Mouse (Mus musculus) monocyte, adult 5-6 weeks (primary cell): ENCODE measurements around the gene Rabgap1. TPM values are rescaled to one million over a fixed set of nuclear protein-coding genes. Genes with fewer than 3 reads are reported as not detected.

Experiments used
- ATAC-seq: fragments of 153-309, 156-312 bp; replicated peaks from 2 replicates; pipeline ENCODE4 v1.8.0; 2017; ENCODE audit warnings: mild to moderate bottlenecking; ENCODE audit not compliant: low TSS enrichment, insufficient number of reproducible peaks, severe bottlenecking, poor library complexity, low FRiP score
- total RNA-seq: library from RNA; stranded (forward); fragments of 200-1000, 200-491, 200-594 nt; gene quantifications from 3 replicates; pipeline ENCODE4 v1.2.3, GENCODE M21; 2017

Gene Rabgap1
- total RNA-seq, 1 experiment from 2014 or later, result 42.7 TPM

DNA sequence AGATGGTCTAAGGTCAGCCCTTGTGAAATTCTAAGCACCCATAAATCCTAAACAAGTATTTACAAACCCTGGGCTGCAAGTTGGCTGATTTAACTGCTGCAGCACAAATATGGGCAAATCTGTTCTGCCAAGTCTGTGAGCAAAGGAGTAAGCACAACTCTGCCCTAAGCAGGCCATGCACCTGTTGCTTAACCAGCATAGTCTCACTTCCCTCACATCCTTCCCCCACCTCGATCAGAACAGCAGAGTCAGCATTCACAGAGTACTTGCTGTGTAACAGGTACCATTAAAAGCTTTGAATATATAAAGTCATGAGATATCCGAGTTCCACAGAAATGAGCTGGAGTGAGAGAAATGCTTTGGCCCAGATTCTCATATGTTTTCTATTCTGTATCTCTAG is 135.1 kb downstream of the Rabgap1 start:
- ATAC-seq, result no peak

- no peak for ATAC-seq
Observed at GRCm38 (mm10) chr2:37587919-37588318, 144.8 kb downstream of the Rabgap1 start.

Other genes starting within 250 kb of the Rabgap1 start
- gene Olfr366, start 231.7 kb upstream of the Rabgap1 start, total RNA-seq, result not detected in 3 replicates
- gene Olfr368, start 116.8 kb upstream of the Rabgap1 start, total RNA-seq, result not detected in 3 replicates
- 71.6 to 76.0 TPM (median 75.3 TPM) in 3 replicates for gene Pdcl, start 83.9 kb upstream of the Rabgap1 start, total RNA-seq
- 48.1 to 72.0 TPM (median 49.0 TPM) in 3 replicates for gene Rc3h2, start 20.4 kb upstream of the Rabgap1 start, total RNA-seq
- 10.5 to 20.5 TPM (median 13.9 TPM) in 3 replicates for gene Zbtb26, start 144 bp upstream of the Rabgap1 start, total RNA-seq
- 34.4 to 36.5 TPM (median 35.6 TPM) in 3 replicates for gene Zbtb6, start 108 bp upstream of the Rabgap1 start, total RNA-seq
- gene Gpr21, start 73.1 kb downstream of the Rabgap1 start, total RNA-seq, result 0.67 to 3.7 TPM (median 1.1 TPM) in 3 replicates